Mouse (Mus musculus) CD4-positive naive resting alpha-beta T cell, adult 57 days (primary cell): ENCODE data around the gene Med1. TPM values are rescaled to one million over a fixed set of nuclear protein-coding genes. Genes with fewer than 3 reads are reported as not detected.

Experiments
- total RNA-seq: library from RNA; stranded (reverse); gene quantifications from one replicate; pipeline ENCODE4 v1.2.4, GENCODE M21; 2023

Gene Med1
- total RNA-seq, result 75.6 TPM

DNA sequence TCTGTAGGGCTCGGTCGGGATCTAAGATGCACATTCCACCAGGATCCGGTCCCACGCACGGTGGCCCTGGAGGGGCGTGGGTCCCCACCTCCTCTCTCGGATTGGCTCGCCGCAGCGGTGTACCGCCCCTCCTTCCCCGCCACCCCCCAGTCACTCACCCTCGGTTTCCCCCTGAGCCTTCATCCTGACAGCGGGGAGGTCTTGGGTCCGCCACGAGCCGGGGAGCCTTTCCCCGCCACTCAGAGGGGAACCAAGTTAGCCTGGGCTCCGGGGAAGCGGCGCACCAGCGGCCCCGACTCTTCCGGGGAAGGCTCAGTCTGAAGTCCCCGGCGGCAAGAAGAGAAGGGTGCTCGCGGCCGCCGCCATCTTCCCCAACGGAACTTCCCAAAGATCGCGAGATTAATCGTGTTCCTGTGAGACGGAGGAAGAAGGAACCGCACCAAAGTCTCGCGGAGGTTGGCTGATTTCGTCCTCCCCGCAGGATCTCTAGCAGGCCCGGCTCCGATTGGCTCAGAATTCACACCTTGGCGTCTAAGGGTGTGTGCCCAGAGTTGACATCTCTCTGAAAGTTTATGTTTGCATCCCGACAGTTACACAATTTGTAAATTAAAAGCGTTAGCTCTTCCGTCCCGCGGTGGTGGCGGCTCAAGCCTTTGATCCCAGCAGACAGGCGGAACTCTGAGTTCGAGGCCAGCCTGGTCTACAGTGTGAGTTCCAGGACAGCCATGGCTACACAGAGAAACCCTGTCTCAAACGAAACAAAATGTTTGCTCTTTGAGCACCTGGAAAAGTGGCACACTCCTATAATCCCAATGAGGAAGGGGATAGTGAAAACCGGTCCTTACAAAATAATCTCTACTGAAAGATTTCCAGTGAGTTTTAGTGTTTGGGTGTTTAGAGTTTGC is at the start of gene Med1:
Gene Med1, minus strand, starts transcription at position 393 of the 905 bp plus-strand sequence.

GRCm38 (mm10) chr11:98202641-98203350 is 9.7 kb upstream of the Med1 start, which contains the start of gene Cdk12:
TSS of gene Cdk12 (plus strand) at chr11:98203059.

GRCm38 (mm10) chr11:98149786-98150624 is 43.1 kb downstream of the Med1 start, which contains the start of gene Fbxl20:
TSS of gene Fbxl20 (minus strand) at chr11:98150403.

Other genes starting within 250 kb of the Med1 start
- gene Plxdc1, start 206.8 kb downstream of the Med1 start, total RNA-seq, result 1.2 TPM
- gene Arl5c, start 197.1 kb downstream of the Med1 start, total RNA-seq, result 55.7 TPM
- gene Cacnb1, start 170.3 kb downstream of the Med1 start, total RNA-seq, result 28.2 TPM
- 2,682 TPM for gene Rpl19, start 166.6 kb downstream of the Med1 start, total RNA-seq
- gene Stac2, start 139.8 kb downstream of the Med1 start, total RNA-seq, result 0.41 TPM
- gene Fbxl20, start 42.9 kb downstream of the Med1 start, total RNA-seq, result 43.0 TPM
- 107 TPM for gene Cdk12, start 9.8 kb upstream of the Med1 start, total RNA-seq
- gene Neurod2, start 136.4 kb upstream of the Med1 start, total RNA-seq, result not detected
- not detected for gene Ppp1r1b, start 155.1 kb upstream of the Med1 start, total RNA-seq
- 43.7 TPM for gene Stard3, start 165.1 kb upstream of the Med1 start, total RNA-seq
- gene Tcap, start 190.5 kb upstream of the Med1 start, total RNA-seq, result not detected
- not detected for gene Pnmt, start 193.2 kb upstream of the Med1 start, total RNA-seq
- gene Pgap3, start 207.2 kb upstream of the Med1 start, total RNA-seq, result 9.3 TPM
- gene Erbb2, start 219.2 kb upstream of the Med1 start, total RNA-seq, result 0.18 TPM
- gene Mien1, start 245.7 kb upstream of the Med1 start, total RNA-seq, result 55.7 TPM